Mouse (Mus musculus) layer of hippocampus, adult 6 months (tissue): ENCODE data around the gene Krtap10-4. TPM values are rescaled to one million over a fixed set of nuclear protein-coding genes. Genes with fewer than 3 reads are reported as not detected.

Experiments used
- long read RNA-seq, 2 experiments: library from polyadenylated mRNA; unstranded; transcript quantifications; one replicate each; pipeline ENCODE4 v2.0.0; 2019 to 2020
- polyA plus RNA-seq: library from polyadenylated mRNA; unstranded; fragments of <200 nt; fragmentation: Nextera tagmentation; gene quantifications from 2 replicates; pipeline ENCODE4 v1.2.3, GENCODE M21; 2021

The Krtap10-4 gene
- polyA plus RNA-seq, result not detected in 2 replicates
- long read RNA-seq, experiment 1, result 0 reads
- long read RNA-seq, experiment 2, result 0 reads

DNA sequence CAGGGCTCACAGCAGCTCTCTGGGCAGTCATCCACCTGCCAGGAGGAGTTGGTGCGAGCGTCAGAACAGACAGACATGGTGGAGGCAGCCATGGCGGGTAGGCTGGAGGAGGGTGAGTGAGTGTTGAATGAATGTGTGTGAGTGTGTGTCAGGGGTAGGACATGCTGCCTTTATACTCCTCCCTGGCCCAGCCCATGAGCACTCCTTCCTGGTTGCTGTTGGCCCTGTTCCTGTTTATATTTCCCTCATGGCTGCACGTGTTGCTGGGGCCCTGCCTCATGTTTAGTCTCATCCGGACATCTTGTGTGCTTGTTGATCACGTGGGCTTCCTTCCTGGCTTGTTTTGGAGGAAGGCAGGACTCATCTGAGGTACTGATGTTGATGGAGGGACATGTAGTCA is at the start of gene Krtap10-4:
Krtap10-4 (minus strand) TSS at position 145 of the 400 bp plus-strand sequence.

DNA sequence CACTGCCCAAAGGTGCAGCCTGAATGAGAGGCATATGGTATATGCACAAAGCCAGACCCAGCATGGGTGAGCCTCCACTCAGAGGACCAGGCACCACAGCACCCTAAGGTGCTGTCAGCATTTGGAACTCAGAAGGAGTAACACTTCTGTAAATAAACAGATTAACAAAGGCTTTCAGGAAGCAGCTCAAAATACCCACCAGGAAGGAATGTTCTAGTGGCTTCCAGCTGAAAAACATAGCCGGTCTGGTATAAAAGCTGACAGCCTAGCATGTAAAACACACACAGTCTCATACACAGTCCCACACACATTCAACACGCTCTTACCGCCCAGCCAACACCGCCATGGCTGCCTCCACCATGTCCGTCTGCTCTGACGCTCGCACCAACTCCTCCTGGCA is 34.8 kb upstream of the Krtap10-4 start, which contains the start of gene Gm3285:
Gm3285 (plus strand) TSS at position 301 of the 400 bp plus-strand sequence.

DNA sequence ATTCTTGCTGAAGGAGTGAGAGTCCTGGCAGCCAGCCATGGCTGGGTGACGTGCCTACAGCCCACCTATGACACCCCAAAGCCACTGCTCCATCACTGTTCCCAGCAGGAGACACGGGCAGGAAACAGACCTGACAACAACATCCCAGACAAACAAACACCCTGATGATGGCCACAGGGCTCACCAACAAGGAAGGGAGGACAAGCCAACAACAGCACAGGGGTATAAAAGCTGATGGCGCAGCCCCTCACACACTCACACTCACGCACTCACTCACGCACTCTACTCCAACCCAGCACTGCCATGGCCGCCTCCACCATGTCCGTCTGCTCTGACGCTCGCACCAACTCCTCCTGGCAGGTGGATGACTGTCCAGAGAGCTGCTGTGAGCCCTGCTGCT is 25.7 kb upstream of the Krtap10-4 start, which contains the start of gene Gm10318:
Gm10318 (plus strand) TSS at position 301 of the 400 bp plus-strand sequence.

DNA sequence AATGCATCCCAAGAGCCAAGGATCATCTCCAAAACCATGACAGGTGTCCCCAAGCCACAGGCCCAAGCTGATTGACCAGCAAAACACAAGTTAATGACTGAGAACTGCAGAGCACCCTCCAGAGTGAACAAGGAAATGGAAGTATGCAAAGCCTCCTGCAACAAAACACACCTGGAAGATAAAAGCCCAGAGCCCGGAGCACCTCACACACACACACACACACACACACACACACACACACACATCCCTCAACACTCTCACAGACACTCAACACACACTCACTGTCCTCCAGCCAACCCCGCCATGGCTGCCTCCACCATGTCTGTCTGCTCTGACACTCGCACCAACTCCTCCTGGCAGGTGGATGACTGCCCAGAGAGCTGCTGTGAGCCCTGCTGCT is 19.6 kb upstream of the Krtap10-4 start, which contains the start of gene Gm36176:
Gm36176 (plus strand) TSS at position 301 of the 400 bp plus-strand sequence.

DNA sequence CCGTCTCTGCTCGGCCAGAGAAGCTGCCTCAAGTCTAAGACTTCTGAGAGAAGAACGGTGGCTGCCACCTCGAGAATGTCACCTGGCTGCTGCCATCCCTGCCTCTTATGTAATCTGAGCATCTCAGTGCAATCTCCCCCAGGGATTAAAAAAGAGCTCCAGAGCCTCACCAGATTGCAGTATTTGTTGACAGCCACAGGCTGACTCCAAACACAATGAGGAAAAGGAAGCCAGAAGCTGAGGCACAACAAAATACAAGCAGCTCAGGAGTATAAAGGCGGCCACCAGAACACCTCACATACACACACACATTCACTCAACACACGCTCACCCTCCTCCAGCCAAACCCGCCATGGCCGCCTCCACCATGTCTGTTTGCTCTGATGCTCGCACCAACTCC is 8.8 kb upstream of the Krtap10-4 start, which contains the start of gene Krtap10-10:
Krtap10-10 (plus strand) TSS at position 301 of the 400 bp plus-strand sequence.

DNA sequence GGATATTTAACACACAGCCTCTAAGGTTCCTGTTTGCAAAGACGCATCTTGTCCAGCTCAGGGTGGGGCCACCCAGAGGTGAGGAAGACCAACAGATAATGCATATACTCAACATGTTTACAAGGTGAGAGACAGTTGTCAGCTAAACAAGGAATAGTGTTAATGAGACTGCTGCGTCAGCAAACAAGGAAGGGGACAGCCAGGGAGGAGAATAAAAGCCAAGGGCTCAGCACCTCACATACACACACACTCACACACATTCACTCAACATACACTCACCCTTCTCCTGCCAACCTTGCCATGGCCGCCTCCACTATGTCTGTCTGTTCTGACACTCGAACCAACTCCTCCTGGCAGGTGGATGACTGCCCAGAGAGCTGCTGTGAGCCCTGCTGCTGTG is 12.5 kb downstream of the Krtap10-4 start, which contains the start of gene Gm2696:
Gm2696 (plus strand) TSS at position 301 of the 400 bp plus-strand sequence.

DNA sequence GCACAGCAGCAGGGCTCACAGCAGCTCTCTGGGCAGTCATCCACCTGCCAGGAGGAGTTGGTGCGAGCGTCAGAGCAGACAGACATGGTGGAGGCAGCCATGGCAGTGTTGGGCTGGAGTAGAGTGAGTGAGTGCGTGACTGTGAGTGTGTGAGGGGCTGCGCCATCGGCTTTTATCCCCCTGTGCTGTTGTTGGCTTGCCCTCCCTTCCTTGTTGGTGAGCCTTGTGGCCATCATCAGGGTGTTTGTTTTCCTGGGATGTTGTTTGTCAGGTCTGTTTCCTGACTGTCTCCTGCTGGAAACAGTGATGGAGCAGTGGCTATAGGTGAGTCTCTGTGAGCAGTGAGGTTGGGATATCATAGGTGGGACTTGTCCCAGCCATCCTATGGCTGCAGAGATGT is 15.2 kb downstream of the Krtap10-4 start, which contains the start of gene Gm9507:
Gm9507 (minus strand) TSS at position 101 of the 400 bp plus-strand sequence.

DNA sequence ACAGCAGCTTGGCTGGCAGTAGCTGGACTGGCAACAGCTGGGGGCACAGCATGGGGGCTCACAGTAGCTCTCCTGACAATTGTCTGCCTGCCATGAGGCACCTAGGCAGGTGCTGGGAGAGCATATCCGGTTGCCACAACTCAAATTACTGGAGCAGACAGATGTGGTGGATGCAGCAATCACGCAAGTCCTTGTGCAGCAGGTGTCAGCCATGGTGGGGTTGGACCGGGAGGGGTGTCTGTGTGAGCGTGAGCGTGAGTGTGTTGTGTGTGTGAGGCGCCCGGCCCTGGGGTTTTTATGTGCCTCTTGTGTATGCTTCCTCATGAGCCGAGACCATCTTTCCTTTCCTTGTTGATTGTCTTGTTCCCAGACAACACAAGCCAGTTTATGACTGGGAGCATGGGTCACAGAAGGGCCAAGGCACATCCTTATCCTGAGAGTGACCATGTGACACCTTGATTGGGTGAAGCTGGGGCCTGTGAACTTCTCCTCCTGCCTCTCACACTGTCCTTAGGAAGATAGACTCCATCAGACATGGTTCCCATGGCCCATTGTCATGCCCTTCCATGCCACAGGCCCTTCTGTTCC is 27.9 kb downstream of the Krtap10-4 start, which contains the start of gene Gm19668:
Gm19668 (minus strand) TSS at position 213 of the 588 bp plus-strand sequence.

DNA sequence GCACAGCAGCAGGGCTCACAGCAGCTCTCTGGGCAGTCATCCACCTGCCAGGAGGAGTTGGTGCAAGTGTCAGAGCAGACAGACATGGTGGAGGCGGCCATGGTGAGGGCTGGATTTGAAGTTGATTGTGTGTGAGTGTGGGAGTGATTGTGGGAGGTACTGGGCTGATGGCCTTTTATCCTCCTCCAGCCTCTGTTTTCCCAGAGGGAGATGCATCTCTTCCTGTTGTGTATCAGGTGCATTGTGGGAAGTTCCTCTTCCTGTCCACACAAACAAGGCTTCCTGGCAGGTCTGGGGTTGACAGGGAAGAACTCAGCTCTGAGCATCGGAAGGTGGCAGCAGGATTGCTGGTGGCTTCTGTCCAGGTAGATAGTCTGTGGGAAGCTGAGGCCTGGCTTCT is 31.9 kb downstream of the Krtap10-4 start, which contains the start of gene Gm9639:
Gm9639 (minus strand) TSS at position 101 of the 400 bp plus-strand sequence.

DNA sequence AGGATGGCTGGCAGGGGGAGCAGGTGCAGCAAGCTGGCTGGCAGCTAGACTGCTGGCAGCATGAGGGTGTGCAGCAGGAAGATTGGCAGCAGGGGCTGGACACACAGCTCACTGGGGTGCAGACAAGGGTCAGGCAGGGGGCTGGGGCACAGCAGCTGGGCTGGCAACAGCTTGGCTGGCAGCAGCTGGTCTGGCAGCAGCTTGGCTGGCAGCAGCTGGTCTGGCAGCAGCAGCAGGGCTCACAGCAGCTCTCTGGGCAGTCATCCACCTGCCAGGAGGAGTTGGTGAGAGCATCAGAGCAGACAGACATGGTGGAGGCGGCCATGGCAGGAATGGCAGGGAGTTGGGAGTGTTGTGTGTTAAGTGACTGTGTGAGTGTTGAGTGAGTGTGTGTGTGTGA is 39.0 kb downstream of the Krtap10-4 start, which contains the start of gene Gm7137:
Gm7137 (minus strand) TSS at position 325 of the 400 bp plus-strand sequence.

DNA sequence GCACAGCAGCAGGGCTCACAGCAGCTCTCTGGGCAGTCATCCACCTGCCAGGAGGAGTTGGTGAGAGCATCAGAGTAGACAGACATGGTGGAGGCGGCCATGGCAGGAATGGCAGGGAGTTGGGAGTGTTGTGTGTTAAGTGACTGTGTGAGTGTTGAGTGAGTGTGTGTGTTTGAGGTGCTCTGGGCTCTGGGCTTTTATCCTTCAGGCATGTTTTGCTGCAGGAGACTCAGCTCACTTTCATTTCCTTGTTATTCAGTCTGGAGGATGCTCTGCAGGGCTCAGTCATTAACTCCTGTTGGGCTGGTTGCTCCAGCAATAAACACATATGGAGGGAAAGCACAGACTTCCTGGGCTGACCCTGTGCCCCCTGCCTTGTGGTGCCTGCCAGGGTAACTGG is 44.5 kb downstream of the Krtap10-4 start, which contains the start of gene Gm3250:
Gm3250 (minus strand) TSS at position 101 of the 400 bp plus-strand sequence.

DNA sequence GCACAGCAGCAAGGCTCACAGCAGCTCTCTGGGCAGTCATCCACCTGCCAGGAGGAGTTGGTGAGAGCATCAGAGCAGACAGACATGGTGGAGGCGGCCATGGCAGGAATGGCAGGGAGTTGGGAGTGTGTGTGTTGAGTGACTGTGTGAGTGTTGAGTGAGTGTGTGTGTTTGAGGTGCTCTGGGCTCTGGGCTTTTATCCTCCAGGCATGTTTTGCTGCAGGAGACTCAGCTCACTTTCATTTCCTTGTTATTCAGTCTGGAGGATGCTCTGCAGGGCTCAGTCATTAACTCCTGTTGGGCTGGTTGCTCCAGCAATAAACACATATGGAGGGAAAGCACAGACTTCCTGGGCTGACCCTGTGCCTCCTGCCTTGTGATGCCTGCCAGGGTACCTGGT is 50.1 kb downstream of the Krtap10-4 start, which contains the start of gene Gm7138:
Gm7138 (minus strand) TSS at position 101 of the 400 bp plus-strand sequence.

Other genes with a start within 250 kb of the Krtap10-4 start
- gene Pttg1ip, start 245.4 kb downstream of the Krtap10-4 start, polyA plus RNA-seq, result 78.1 and 78.4 TPM in 2 replicates
- gene Sumo3, start 221.0 kb downstream of the Krtap10-4 start, polyA plus RNA-seq, result 138 and 169 TPM in 2 replicates
- gene Gm49325, start 220.9 kb downstream of the Krtap10-4 start, polyA plus RNA-seq, result 2.2 and 4.3 TPM in 2 replicates
- gene Ube2g2, start 204.8 kb downstream of the Krtap10-4 start, polyA plus RNA-seq, result 64.6 and 69.3 TPM in 2 replicates
- 0.09 and 0.26 TPM in 2 replicates for gene Tspear, start 140.5 kb downstream of the Krtap10-4 start, polyA plus RNA-seq
- gene Gm19402, start 136.3 kb downstream of the Krtap10-4 start, polyA plus RNA-seq, result not detected in 2 replicates
- gene Gm9508, start 129.9 kb downstream of the Krtap10-4 start, polyA plus RNA-seq, result not detected in 2 replicates
- not detected in 2 replicates for gene Gm10272, start 120.5 kb downstream of the Krtap10-4 start, polyA plus RNA-seq
- not detected in 2 replicates for gene Gm10024, start 115.6 kb downstream of the Krtap10-4 start, polyA plus RNA-seq
- not detected in 2 replicates for gene Gm10142, start 111.3 kb downstream of the Krtap10-4 start, polyA plus RNA-seq
- gene Krtap12-1, start 106.5 kb downstream of the Krtap10-4 start, polyA plus RNA-seq, result not detected in 2 replicates
- not detected in 2 replicates for gene Gm10100, start 100.6 kb downstream of the Krtap10-4 start, polyA plus RNA-seq
- not detected in 2 replicates for gene Gm18596, start 84.5 kb downstream of the Krtap10-4 start, polyA plus RNA-seq
- gene Gm9736, start 75.7 kb downstream of the Krtap10-4 start, polyA plus RNA-seq, result not detected in 2 replicates
- not detected in 2 replicates for gene Gm3233, start 67.4 kb downstream of the Krtap10-4 start, polyA plus RNA-seq
- not detected in 2 replicates for gene Gm3238, start 55.8 kb downstream of the Krtap10-4 start, polyA plus RNA-seq
- gene Gm7138, start 50.2 kb downstream of the Krtap10-4 start, polyA plus RNA-seq, result not detected in 2 replicates
- not detected in 2 replicates for gene Gm3250, start 44.6 kb downstream of the Krtap10-4 start, polyA plus RNA-seq
- gene Gm7137, start 38.9 kb downstream of the Krtap10-4 start, polyA plus RNA-seq, result not detected in 2 replicates
- gene Gm9639, start 32.0 kb downstream of the Krtap10-4 start, polyA plus RNA-seq, result not detected in 2 replicates
- not detected in 2 replicates for gene Gm19668, start 28.0 kb downstream of the Krtap10-4 start, polyA plus RNA-seq
- not detected in 2 replicates for gene Gm9507, start 15.3 kb downstream of the Krtap10-4 start, polyA plus RNA-seq
- not detected in 2 replicates for gene Gm2696, start 12.4 kb downstream of the Krtap10-4 start, polyA plus RNA-seq
- gene Krtap10-10, start 8.9 kb upstream of the Krtap10-4 start, polyA plus RNA-seq, result not detected in 2 replicates
- gene Gm36176, start 19.7 kb upstream of the Krtap10-4 start, polyA plus RNA-seq, result not detected in 2 replicates
- gene Gm10318, start 25.8 kb upstream of the Krtap10-4 start, polyA plus RNA-seq, result not detected in 2 replicates
- gene Gm3285, start 34.9 kb upstream of the Krtap10-4 start, polyA plus RNA-seq, result not detected in 2 replicates
- gene Lrrc3, start 75.4 kb upstream of the Krtap10-4 start, polyA plus RNA-seq, result 2.7 and 2.9 TPM in 2 replicates
- gene Trpm2, start 143.5 kb upstream of the Krtap10-4 start, polyA plus RNA-seq, result 5.7 and 6.1 TPM in 2 replicates
- gene 1810043G02Rik, start 151.4 kb upstream of the Krtap10-4 start, polyA plus RNA-seq, result 52.6 and 57.3 TPM in 2 replicates
- 99.5 and 116 TPM in 2 replicates for gene Pfkl, start 183.0 kb upstream of the Krtap10-4 start, polyA plus RNA-seq
- 0.82 and 1.2 TPM in 2 replicates for gene Dnmt3l, start 214.9 kb upstream of the Krtap10-4 start, polyA plus RNA-seq
- gene Aire, start 216.5 kb upstream of the Krtap10-4 start, polyA plus RNA-seq, result not detected in 2 replicates
- 1.9 and 2.5 TPM in 2 replicates for gene Icosl, start 242.2 kb upstream of the Krtap10-4 start, polyA plus RNA-seq